12 mouse cellular contexts compared by ENCODE assay signal in genomic region chr1:106279404-106280123, GRCm38 (mm10).
DNase-seq lines count a peak whose midpoint lies in the region; ATAC-seq lines count a peak whose summit lies in the region.
"Had no signal": no experiment of that assay in that cellular context is flagged by ENCODE, and none has a peak within 500 bp of the region (broad histone marks: within the 10 kb centered on the region; RNA-seq: fewer than 3 reads in every experiment).

No protein-coding gene starts in this region.

- no peak overlapping the region for H3K4me2 ChIP-seq in forebrain, embryonic 14.5 days (ENCODE audit: low read length)
- no peak overlapping the region for H3K4me2 ChIP-seq in forebrain, embryonic 13.5 days
- no peak overlapping the region for H3K4me2 ChIP-seq in hindbrain, embryonic 15.5 days
- no peak overlapping the region for H3K4me2 ChIP-seq in heart, embryonic 16.5 days (ENCODE audit: low read depth, low read length)
- H3K4me2 ChIP-seq: embryonic facial prominence, embryonic 15.5 days; liver, embryonic 13.5 days; stomach, embryonic 15.5 days had no signal

- H3K9ac ChIP-seq in forebrain, embryonic 14.5 days (ENCODE audit: low read length) = no peak overlapping the region
- H3K9ac ChIP-seq in forebrain, embryonic 13.5 days = no peak overlapping the region; the same call in 1 of the 2 replicates
- H3K9ac ChIP-seq in hindbrain, embryonic 15.5 days = no peak overlapping the region
- no peak overlapping the region for H3K9ac ChIP-seq in heart, embryonic 16.5 days (ENCODE audit: low read length)
- H3K9ac ChIP-seq: embryonic facial prominence, embryonic 15.5 days; liver, embryonic 13.5 days; stomach, embryonic 15.5 days had no signal

- peak; percentile 48; the same call in 1 of the 2 replicates for ATAC-seq in forebrain, embryonic 14.5 days
- no peak for ATAC-seq in forebrain, embryonic 13.5 days
- ATAC-seq in hindbrain, embryonic 15.5 days (ENCODE audit: low FRiP score, low read depth) = 0 out of 2 replicates have a peak, but pooled peaks have one; percentile 33
- no peak for ATAC-seq in heart, embryonic 16.5 days (replicated peaks; ENCODE audit: extremely low read depth, insufficient read depth, low FRiP score)

- H3K27me3 ChIP-seq in forebrain, embryonic 14.5 days (replicated peaks; ENCODE audit: control insufficient read depth, insufficient read depth, low read length) = no peaks in the 10 kb centered on the region
- H3K27me3 ChIP-seq in forebrain, embryonic 13.5 days = no peaks in the 10 kb centered on the region
- H3K27me3 ChIP-seq in hindbrain, embryonic 15.5 days = no peaks in the 10 kb centered on the region
- no peaks in the 10 kb centered on the region for H3K27me3 ChIP-seq in hindbrain, embryonic 10.5 days (ENCODE audit: insufficient read depth, poor library complexity, severe bottlenecking)
- no peaks in the 10 kb centered on the region for H3K27me3 ChIP-seq in heart, embryonic 16.5 days (ENCODE audit: control insufficient read depth, insufficient read depth, low read length)
- H3K27me3 ChIP-seq: embryonic facial prominence, embryonic 15.5 days; liver, embryonic 13.5 days; stomach, embryonic 15.5 days had no signal

- peaks cover 9% of the 10 kb centered on the region; the same call in 1 of the 2 replicates for H3K4me1 ChIP-seq in forebrain, embryonic 14.5 days (ENCODE audit: control insufficient read depth, insufficient read depth, low read length)
- peaks cover 45% of the 10 kb centered on the region for H3K4me1 ChIP-seq in forebrain, embryonic 13.5 days
- peaks cover 43% of the 10 kb centered on the region for H3K4me1 ChIP-seq in hindbrain, embryonic 15.5 days (replicated peaks)
- peaks cover 40% of the 10 kb centered on the region for H3K4me1 ChIP-seq in hindbrain, embryonic 10.5 days (replicated peaks)
- peaks cover 30% of the 10 kb centered on the region for H3K4me1 ChIP-seq in heart, embryonic 16.5 days (ENCODE audit: control insufficient read depth, insufficient read depth, low read length)
- H3K4me1 ChIP-seq: liver, embryonic 13.5 days had no signal

- DNase-seq in forebrain, embryonic 14.5 days (ENCODE audit: low spot score) = no peak
- DNase-seq in hindbrain, embryonic 10.5 days (ENCODE audit: low spot score) = no peak
- DNase-seq in brain, adult 2 months (ENCODE audit: low read depth, low spot score) = peak; percentile 25
- DNase-seq in retina, embryonic 14.5 days (ENCODE audit: low spot score) = no peak
- no peak for DNase-seq in neural tube, embryonic 10.5 days (ENCODE audit: extremely low spot score, low spot score)
- DNase-seq: liver, embryonic 13.5 days; right cerebral cortex, postnatal 4 days had no signal

- H3K27ac ChIP-seq in forebrain, embryonic 14.5 days (ENCODE audit: low read depth, low read length) = no peak overlapping the region
- no peak overlapping the region for H3K27ac ChIP-seq in forebrain, embryonic 13.5 days
- H3K27ac ChIP-seq in hindbrain, embryonic 15.5 days (replicated peaks) = 0 out of 2 replicates have a peak overlapping the region, but pooled peaks have one; percentile 17
- no peak overlapping the region for H3K27ac ChIP-seq in hindbrain, embryonic 10.5 days
- H3K27ac ChIP-seq in heart, embryonic 16.5 days (ENCODE audit: low read length) = peak overlapping the region; percentile 62
- H3K27ac ChIP-seq: embryonic facial prominence, embryonic 15.5 days; liver, embryonic 13.5 days; stomach, embryonic 15.5 days had no signal

- 79% methylated on average over 2 of the region's 2 CpGs for WGBS in forebrain, embryonic 14.5 days
- 87% methylated on average over 2 of the region's 2 CpGs for WGBS in forebrain, embryonic 13.5 days
- 74% methylated on average over 2 of the region's 2 CpGs for WGBS in hindbrain, embryonic 15.5 days
- 81% methylated on average over 2 of the region's 2 CpGs for WGBS in hindbrain, embryonic 10.5 days
- whole genome bisulfite sequencing in heart, embryonic 16.5 days = 72% methylated on average over 2 of the region's 2 CpGs

- H3K9me3 ChIP-seq in forebrain, embryonic 14.5 days (replicated peaks; ENCODE audit: control insufficient read depth, low read length) = no peaks in the 10 kb centered on the region
- no peaks in the 10 kb centered on the region for H3K9me3 ChIP-seq in forebrain, embryonic 13.5 days (replicated peaks)
- no peaks in the 10 kb centered on the region for H3K9me3 ChIP-seq in hindbrain, embryonic 15.5 days
- no peaks in the 10 kb centered on the region for H3K9me3 ChIP-seq in hindbrain, embryonic 10.5 days
- H3K9me3 ChIP-seq in heart, embryonic 16.5 days (replicated peaks; ENCODE audit: control insufficient read depth, low read length) = no peaks in the 10 kb centered on the region
- H3K9me3 ChIP-seq: embryonic facial prominence, embryonic 15.5 days; liver, embryonic 13.5 days; stomach, embryonic 15.5 days had no signal

- H3K4me3 ChIP-seq in forebrain, embryonic 14.5 days (ENCODE audit: low read depth, low read length) = no peak overlapping the region
- H3K4me3 ChIP-seq in forebrain, embryonic 13.5 days = no peak overlapping the region
- H3K4me3 ChIP-seq in hindbrain, embryonic 15.5 days = no peak overlapping the region
- no peak overlapping the region for H3K4me3 ChIP-seq in hindbrain, embryonic 10.5 days
- H3K4me3 ChIP-seq in heart, embryonic 16.5 days (ENCODE audit: low read length) = no peak overlapping the region
- H3K4me3 ChIP-seq: embryonic facial prominence, embryonic 15.5 days; liver, embryonic 13.5 days; stomach, embryonic 15.5 days had no signal

- no peaks in the 10 kb centered on the region for H3K36me3 ChIP-seq in forebrain, embryonic 14.5 days (ENCODE audit: control insufficient read depth, insufficient read depth, low read length)
- H3K36me3 ChIP-seq in forebrain, embryonic 13.5 days (ENCODE audit: poor library complexity, severe bottlenecking) = peaks cover 5% of the 10 kb centered on the region; the same call in 1 of the 2 replicates
- no peaks in the 10 kb centered on the region for H3K36me3 ChIP-seq in hindbrain, embryonic 15.5 days
- no peaks in the 10 kb centered on the region for H3K36me3 ChIP-seq in hindbrain, embryonic 10.5 days
- H3K36me3 ChIP-seq in heart, embryonic 16.5 days (ENCODE audit: control insufficient read depth, insufficient read depth) = no peaks in the 10 kb centered on the region
- H3K36me3 ChIP-seq: embryonic facial prominence, embryonic 15.5 days; liver, embryonic 13.5 days; stomach, embryonic 15.5 days had no signal

Comparison
In these comparisons a context has a peak if more than half of its experiments do, and no peak if none do; other contexts are left out.
1. ATAC-seq: peak in forebrain, embryonic 14.5 days (single experiment) and hindbrain, embryonic 15.5 days (single experiment); none in forebrain, embryonic 13.5 days (single experiment) and heart, embryonic 16.5 days (single experiment).
2. H3K27ac ChIP-seq: peak in hindbrain, embryonic 15.5 days (single experiment) and heart, embryonic 16.5 days (single experiment); none in forebrain, embryonic 14.5 days (single experiment), forebrain, embryonic 13.5 days (single experiment) and hindbrain, embryonic 10.5 days (single experiment).